Mouse (Mus musculus) cerebellum, adult (tissue): ENCODE data around the gene Tff1.

Experiments
- ATAC-seq: cut with Nextera tagmentation; 2 replicates; pipeline ENCODE4 v1.9.2; 2017; ENCODE audit warnings: mild to moderate bottlenecking, moderate library complexity, mixed read lengths; ENCODE audit not compliant: insufficient number of reproducible peaks, low FRiP score, low TSS enrichment

The Tff1 gene

GRCm38 (mm10) chr17:31113191-31113856 is 51.8 kb downstream of the Tff1 start:
- ATAC-seq, result no peak
